Mouse (Mus musculus) layer of hippocampus, adult 18-20 months (tissue): ENCODE results near the gene Ttc37. TPM values are rescaled to one million over a fixed set of nuclear protein-coding genes. Genes with fewer than 3 reads are reported as not detected.

Experiments
- DNase-seq, 2 experiments: peaks; one replicate each; pipeline ENCODE4 v3.0.0; 2022; ENCODE audit warnings: low spot score in 2 of 2
- total RNA-seq, 2 experiments: library from RNA; stranded (reverse); gene quantifications; 2 replicates each; pipeline ENCODE4 v1.2.3; 2021

Gene Ttc37
- total RNA-seq, 2 experiments from 2014 or later = 17.1 to 17.3 TPM

GRCm38 (mm10) chr13:76157099-76157498 is 58.6 kb downstream of the Ttc37 start:
- DNase-seq = no peak

GRCm38 (mm10) chr13:76157508-76157907 is 59.0 kb downstream of the Ttc37 start:
- no peak for DNase-seq

GRCm38 (mm10) chr13:76160587-76160986 is 62.1 kb downstream of the Ttc37 start:
- DNase-seq = no peak

GRCm38 (mm10) chr13:76174297-76174696 is 75.8 kb downstream of the Ttc37 start:
- no peak for DNase-seq

- peak in 1 of 2 experiments; percentile 34 for DNase-seq
Observed at GRCm38 (mm10) chr13:76178700-76179099, 80.2 kb downstream of the Ttc37 start.

- DNase-seq = no peak
Observed at GRCm38 (mm10) chr13:76187651-76188050, 89.1 kb downstream of the Ttc37 start.

GRCm38 (mm10) chr13:76189190-76189589 is 90.7 kb downstream of the Ttc37 start:
- peak; percentile 73 to 93 for DNase-seq

- peak in 1 of 2 experiments; percentile 31 for DNase-seq
Observed at GRCm38 (mm10) chr13:76190273-76190672, 91.7 kb downstream of the Ttc37 start.

- DNase-seq = peak in 1 of 2 experiments; percentile 56
Observed at GRCm38 (mm10) chr13:76194937-76195336, 96.4 kb downstream of the Ttc37 start.

GRCm38 (mm10) chr13:76195431-76196138 is 97.1 kb downstream of the Ttc37 start:
- DNase-seq = no peak

GRCm38 (mm10) chr13:76197297-76197848 is 98.8 kb downstream of the Ttc37 start:
- no peak for DNase-seq

- no peak for DNase-seq
Observed at GRCm38 (mm10) chr13:76199943-76200342, 101.4 kb downstream of the Ttc37 start.

GRCm38 (mm10) chr13:76214928-76215327 is 116.4 kb downstream of the Ttc37 start:
- DNase-seq = no peak

GRCm38 (mm10) chr13:76215397-76215796 is 116.9 kb downstream of the Ttc37 start:
- DNase-seq = peak in 1 of 2 experiments; percentile 73

Other genes with a start within 250 kb of the Ttc37 start
- gene Rhobtb3, start 154.8 kb upstream of the Ttc37 start, total RNA-seq = 10 to 100 TPM; 15.0 to 15.9 TPM
- not detected for gene Spata9, start 131.6 kb upstream of the Ttc37 start, total RNA-seq
- gene Rfesd, start 80.0 kb upstream of the Ttc37 start, total RNA-seq = 10 to 100 TPM; 15.7 to 16.7 TPM
- gene Gpr150, start 41.7 kb upstream of the Ttc37 start, total RNA-seq = 1 to 10 TPM; 2.5 to 3.2 TPM
- gene Arsk, start 74 bp upstream of the Ttc37 start, total RNA-seq = 1 to 10 TPM; 6.2 TPM
- under 1 TPM in 1 of 2 experiments, not detected in 1; 0.10 TPM for gene Fam81b, start 206.3 kb downstream of the Ttc37 start, total RNA-seq